In the genomic region with DNA sequence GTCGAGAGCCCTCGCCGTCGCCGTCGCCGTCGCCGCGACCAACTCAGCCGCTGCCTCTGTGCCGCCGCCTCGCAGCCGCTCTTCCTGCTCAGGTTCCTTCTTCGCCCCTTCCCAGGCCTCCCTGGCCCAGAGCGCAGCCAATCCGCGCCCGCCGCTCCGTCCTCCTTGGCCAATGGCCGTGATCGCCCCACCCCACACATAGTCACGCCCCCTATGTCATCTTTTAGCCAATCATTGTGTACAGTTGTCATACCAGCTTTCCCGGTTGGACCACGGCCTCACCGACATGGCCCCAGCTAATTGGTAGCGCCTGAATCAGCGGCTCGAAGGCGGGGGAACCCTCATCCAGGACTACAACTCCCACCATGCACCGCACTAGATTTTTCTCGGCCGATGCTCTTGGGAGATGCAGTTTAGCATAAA, we compare ENCODE assay signal across 8 mouse cellular contexts. TPM values are rescaled to one million over a fixed set of nuclear protein-coding genes. Genes with fewer than 3 reads are reported as not detected.
A peak's percentile ranks its signal among the peaks of the same experiment; 100 is the strongest.
DNase-seq lines count a peak whose midpoint lies in the region; ATAC-seq and TF ChIP-seq lines count a peak whose summit lies in the region.

A gene (minus strand): TSS at position 113 of the 423 bp plus-strand sequence.

- H3K4me3 ChIP-seq in bone marrow macrophage, adult 2 months (ENCODE audit: insufficient read depth, low read length), result peak within 1 kb of the TSS; percentile 81
- H3K4me3 ChIP-seq in embryonic fibroblast, embryonic 13.5 days (ENCODE audit: insufficient read depth, low read length), result peak within 1 kb of the TSS; percentile 98
- peak within 1 kb of the TSS; percentile 84 for H3K4me3 ChIP-seq in kidney, embryonic 14.5 days (ENCODE audit: low read length)
- peak within 1 kb of the TSS; percentile 83 for H3K4me3 ChIP-seq in limb, embryonic 15.5 days

- WGBS in kidney, embryonic 14.5 days, result under 1% methylated on average over 35 of the region's 35 CpGs
- under 1% methylated on average over 35 of the region's 35 CpGs for WGBS in limb, embryonic 15.5 days

- peak within 1 kb of the TSS; percentile 7; the same call in 1 of the 2 replicates for H3K27ac ChIP-seq in bone marrow macrophage, adult 2 months (ENCODE audit: insufficient read depth, low read depth, low read length)
- no peak within 1 kb of the TSS for H3K27ac ChIP-seq in embryonic fibroblast, embryonic 13.5 days (ENCODE audit: insufficient read depth, low read length)
- no peak within 1 kb of the TSS for H3K27ac ChIP-seq in kidney, embryonic 14.5 days (ENCODE audit: low read depth, low read length)
- H3K27ac ChIP-seq in limb, embryonic 15.5 days, result peak within 1 kb of the TSS; percentile 75

- no peaks in the 10 kb centered on the region; the same call in 1 of the 2 replicates for H3K36me3 ChIP-seq in kidney, embryonic 14.5 days (ENCODE audit: control insufficient read depth, insufficient read depth, low read length)
- no peaks in the 10 kb centered on the region for H3K36me3 ChIP-seq in limb, embryonic 15.5 days

- H3K9ac ChIP-seq in kidney, embryonic 14.5 days (ENCODE audit: low read depth, low read length), result peak within 1 kb of the TSS; percentile 89
- peak within 1 kb of the TSS; percentile 77 for H3K9ac ChIP-seq in limb, embryonic 15.5 days

- H3K9me3 ChIP-seq in kidney, embryonic 14.5 days (ENCODE audit: control insufficient read depth, low read length), result no peaks in the 10 kb centered on the region
- H3K9me3 ChIP-seq in limb, embryonic 15.5 days, result no peaks in the 10 kb centered on the region

- TF ChIP-seq POLR2A in bone marrow macrophage, adult 2 months (IDR thresholded peaks at IDR 0.05; ENCODE audit: borderline replicate concordance, low read depth, low read length), result no peak
- peak; percentile 93 for TF ChIP-seq POLR2A in embryonic fibroblast, embryonic 13.5 days (IDR thresholded peaks at IDR 0.05; ENCODE audit: low read depth, low read length)

- TF ChIP-seq CTCF in bone marrow macrophage, adult 2 months (IDR thresholded peaks at IDR 0.05; ENCODE audit: low read depth, low read length), result no peak
- TF ChIP-seq CTCF in embryonic fibroblast, embryonic 13.5 days (IDR thresholded peaks at IDR 0.05; ENCODE audit: borderline replicate concordance, insufficient read depth, low read length), result no peak

- peak; percentile 100 for ATAC-seq in kidney, embryonic 14.5 days (ENCODE audit: low FRiP score, low TSS enrichment)
- ATAC-seq in limb, embryonic 15.5 days (ENCODE audit: insufficient number of reproducible peaks, low FRiP score, low TSS enrichment, low read depth), result peak; percentile 99

- DNase-seq in A20 (ENCODE audit: low read depth, low spot score), result peak; percentile 99
- DNase-seq in heart, adult 9 months (ENCODE audit: low spot score in 2 of 2), result peak; percentile 99
- peak; percentile 97 to 98 for DNase-seq in monocyte, adult 2 months (ENCODE audit: low read depth in 1 of 2, low spot score in 2 of 2)
- DNase-seq in spleen, postnatal 36 days (ENCODE audit: low spot score in 2 of 2), result peak; percentile 99

- H3K27me3 ChIP-seq in kidney, embryonic 14.5 days (ENCODE audit: control insufficient read depth, insufficient read depth, low read length), result no peaks in the 10 kb centered on the region
- no peaks in the 10 kb centered on the region for H3K27me3 ChIP-seq in limb, embryonic 15.5 days

- peaks cover 25% of the 10 kb centered on the region for H3K4me1 ChIP-seq in bone marrow macrophage, adult 2 months (ENCODE audit: control insufficient read depth, insufficient read depth, low read length)
- no peaks in the 10 kb centered on the region; the same call in 1 of the 2 replicates for H3K4me1 ChIP-seq in embryonic fibroblast, embryonic 13.5 days (ENCODE audit: control insufficient read depth, insufficient read depth, low read length)
- peaks cover 11% of the 10 kb centered on the region; the same call in 1 of the 2 replicates for H3K4me1 ChIP-seq in kidney, embryonic 14.5 days (ENCODE audit: control insufficient read depth, insufficient read depth, low read length)
- H3K4me1 ChIP-seq in limb, embryonic 15.5 days, result peaks cover 16% of the 10 kb centered on the region

- H3K4me2 ChIP-seq in kidney, embryonic 14.5 days (replicated peaks; ENCODE audit: low read depth, low read length), result peak within 1 kb of the TSS; percentile 95
- H3K4me2 ChIP-seq in limb, embryonic 15.5 days, result peak within 1 kb of the TSS; percentile 77

RNA-seq across cellular contexts. Expression of the gene that starts here (rescaled TPM):
- polyA plus RNA-seq in bone marrow macrophage, adult 2 months (2012; ENCODE audit: insufficient read depth, insufficient read length, missing spikeins), result 91.4 and 96.3 TPM in 2 replicates
- 139 and 152 TPM in 2 replicates for polyA plus RNA-seq in embryonic fibroblast, embryonic 13.5 days (2011; ENCODE audit: insufficient read length, low read depth, missing spikeins)
- 85.8 and 89.3 TPM in 2 replicates for polyA plus RNA-seq in kidney, embryonic 14.5 days (2014; fragmentation: Nextera tagmentation; extraction: Ambion mirVana)
- polyA plus RNA-seq in limb, embryonic 15.5 days (2015; fragmentation: Nextera tagmentation; extraction: Ambion mirVana), result 100 and 101 TPM in 2 replicates

Comparison
In these comparisons a context has a peak if more than half of its experiments do, and no peak if none do; other contexts are left out.
1. H3K27ac ChIP-seq: peak in bone marrow macrophage, adult 2 months (single experiment) and limb, embryonic 15.5 days (single experiment); none in embryonic fibroblast, embryonic 13.5 days (single experiment) and kidney, embryonic 14.5 days (single experiment).
2. Peak in every context shown above with its lines, with median percentiles within 50 percentile points of each other: DNase-seq and H3K4me3 ChIP-seq.